Mouse (Mus musculus) macrophage (primary cell): ENCODE results near the gene Oser1. TPM values are rescaled to one million over a fixed set of nuclear protein-coding genes. Genes with fewer than 3 reads are reported as not detected.
A peak's percentile ranks its signal among the peaks of the same experiment; 100 is the strongest.

Experiments
- H3K27ac ChIP-seq: fragments of 350-480 bp; formaldehyde crosslinking; 2 replicates; pipeline ENCODE4 v1.9.0; 2021
- H3K36me3 ChIP-seq: fragments of 350-480 bp; formaldehyde crosslinking; 2 replicates; pipeline ENCODE4 v1.9.0; 2021; ENCODE audit errors: inconsistent target
- H3K4me3 ChIP-seq: fragments of 350-480 bp; formaldehyde crosslinking; 2 replicates; pipeline ENCODE4 v1.9.0; 2021; ENCODE audit errors: inconsistent target
- H3K79me2 ChIP-seq: fragments of 350-480 bp; formaldehyde crosslinking; 2 replicates; pipeline ENCODE4 v1.9.0; 2021; ENCODE audit errors: inconsistent target
- WGBS: methylation state at CpG from one replicate; pipeline ENCODE4 v1.1.7; 2026; ENCODE audit warnings: inconsistent platforms; ENCODE audit not compliant: missing documents; 5-methylcytosine and 5-hydroxymethylcytosine counted together
- polyA plus RNA-seq: library from polyadenylated mRNA; stranded (reverse); fragments of 250-400 nt; gene quantifications from 3 replicates; pipeline ENCODE4 v1.2.4, GENCODE M21; 2018; ENCODE audit warnings: inconsistent platforms

Gene Oser1
- polyA plus RNA-seq, 1 experiment from 2014 or later, result 55.1 TPM

DNA sequence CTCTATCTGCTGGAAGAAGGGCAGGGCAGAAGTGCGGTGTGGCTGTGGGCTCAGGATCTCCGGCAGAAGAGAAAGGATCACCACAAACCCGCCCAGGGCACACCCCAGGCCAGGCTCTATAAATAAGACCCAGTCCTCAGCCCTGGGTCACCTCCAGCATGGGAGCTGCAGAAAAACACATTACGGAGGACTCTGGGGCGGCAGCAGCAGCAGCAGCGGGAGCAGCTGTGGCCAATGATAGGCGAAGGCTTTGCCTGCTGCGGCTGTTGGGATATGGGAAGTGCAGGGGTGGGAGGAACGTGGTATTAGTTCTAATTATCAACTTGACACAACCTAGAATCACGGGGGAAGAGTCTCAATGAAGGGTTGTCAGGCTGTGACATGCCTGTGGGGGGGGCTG is 34.9 kb upstream of the Oser1 start:
- Histone ChIP-seq H3K4me3 (no peak overlapping the region), H3K36me3 (no peaks in the 10 kb centered on the region), H3K79me2 (no peaks in the 10 kb centered on the region), H3K27ac (no peak overlapping the region)
- WGBS, result 48% methylated on average over 10 of the region's 10 CpGs

DNA sequence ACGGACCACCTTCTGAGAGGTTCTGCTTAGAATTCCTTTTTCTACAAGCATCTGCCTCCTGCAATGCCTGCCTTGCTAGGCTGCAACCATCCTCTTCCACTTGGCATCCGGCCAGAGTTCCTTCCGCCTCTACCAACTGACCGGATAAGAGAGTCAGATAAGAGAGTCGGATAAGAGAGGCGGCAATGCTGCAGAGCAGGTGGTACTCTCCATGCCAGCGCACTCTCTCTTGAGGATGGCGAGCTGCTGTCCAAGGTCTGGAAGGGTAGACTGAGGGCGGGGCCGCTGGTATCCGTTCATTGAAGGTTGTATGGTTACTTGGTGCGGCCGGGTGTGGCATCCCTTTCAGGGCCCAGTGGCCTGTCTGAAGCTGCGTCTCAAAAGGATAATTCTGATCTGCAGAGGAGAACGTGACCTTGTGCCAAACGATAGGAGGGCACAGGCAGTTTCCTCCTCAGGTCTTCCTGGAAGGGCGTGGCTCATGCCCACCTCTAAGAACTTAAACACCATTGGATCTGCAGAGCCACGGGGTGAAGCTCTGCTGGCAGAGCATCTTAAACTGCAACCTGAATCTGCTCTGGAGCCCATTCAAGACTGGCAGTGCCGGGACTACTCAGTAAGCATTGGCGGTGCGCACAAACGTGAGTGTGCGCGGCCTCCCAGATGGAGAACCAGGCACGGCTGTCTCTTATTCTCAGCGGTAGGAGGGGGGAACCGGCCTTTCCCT is 34.2 kb upstream of the Oser1 start:
- WGBS, result 33% methylated on average over 27 of the region's 27 CpGs
- no peaks in the 10 kb centered on the region for H3K36me3 ChIP-seq
- no peak overlapping the region for H3K4me3 ChIP-seq
- no peaks in the 10 kb centered on the region for H3K79me2 ChIP-seq
- H3K27ac ChIP-seq, result no peak overlapping the region

DNA sequence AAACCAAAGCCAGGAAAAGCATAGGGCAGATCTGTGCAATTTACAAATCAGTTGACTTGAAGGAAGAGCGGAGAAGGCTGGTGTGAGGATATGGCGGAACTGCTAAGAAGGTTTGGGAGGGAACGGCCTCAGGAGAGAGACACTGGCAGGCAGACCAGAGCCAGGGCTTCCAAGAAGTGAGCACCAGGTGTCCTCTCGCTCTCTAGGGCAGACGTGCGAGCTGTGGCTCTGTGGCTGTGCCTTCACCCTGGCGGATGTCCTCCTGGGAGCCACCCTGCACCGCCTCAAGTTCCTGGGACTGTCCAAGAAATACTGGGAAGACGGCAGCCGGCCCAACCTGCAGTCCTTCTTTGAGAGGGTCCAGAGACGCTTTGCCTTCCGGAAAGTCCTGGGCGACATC is 28.9 kb upstream of the Oser1 start:
- H3K79me2 ChIP-seq, result no peaks in the 10 kb centered on the region
- no peaks in the 10 kb centered on the region for H3K36me3 ChIP-seq
- no peak overlapping the region for H3K4me3 ChIP-seq
- H3K27ac ChIP-seq, result no peak overlapping the region
- WGBS, result 91% methylated on average over 13 of the region's 13 CpGs

DNA sequence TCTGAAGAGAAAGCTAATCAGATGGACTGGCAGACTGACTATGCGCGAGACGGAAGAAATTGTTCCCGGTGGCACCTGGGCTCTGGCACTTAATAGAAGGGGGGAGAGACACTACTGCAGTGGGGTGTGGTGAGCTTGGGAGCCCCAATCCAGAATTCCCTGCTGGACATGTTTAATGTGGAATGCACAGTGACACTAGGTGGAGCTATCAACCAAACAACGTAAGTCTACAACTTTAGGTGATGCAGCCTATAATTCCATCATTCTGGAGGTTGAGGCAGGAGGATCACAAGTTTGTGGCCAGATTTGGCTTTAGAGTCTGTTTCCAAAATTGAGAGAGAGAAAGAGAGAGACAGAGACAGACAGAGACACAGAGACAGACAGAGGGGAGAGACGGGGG is 28.2 kb upstream of the Oser1 start:
- H3K36me3 ChIP-seq, result no peaks in the 10 kb centered on the region
- no peak overlapping the region for H3K4me3 ChIP-seq
- WGBS, result 89% methylated on average over 6 of the region's 6 CpGs
- no peak overlapping the region for H3K27ac ChIP-seq
- no peaks in the 10 kb centered on the region for H3K79me2 ChIP-seq

DNA sequence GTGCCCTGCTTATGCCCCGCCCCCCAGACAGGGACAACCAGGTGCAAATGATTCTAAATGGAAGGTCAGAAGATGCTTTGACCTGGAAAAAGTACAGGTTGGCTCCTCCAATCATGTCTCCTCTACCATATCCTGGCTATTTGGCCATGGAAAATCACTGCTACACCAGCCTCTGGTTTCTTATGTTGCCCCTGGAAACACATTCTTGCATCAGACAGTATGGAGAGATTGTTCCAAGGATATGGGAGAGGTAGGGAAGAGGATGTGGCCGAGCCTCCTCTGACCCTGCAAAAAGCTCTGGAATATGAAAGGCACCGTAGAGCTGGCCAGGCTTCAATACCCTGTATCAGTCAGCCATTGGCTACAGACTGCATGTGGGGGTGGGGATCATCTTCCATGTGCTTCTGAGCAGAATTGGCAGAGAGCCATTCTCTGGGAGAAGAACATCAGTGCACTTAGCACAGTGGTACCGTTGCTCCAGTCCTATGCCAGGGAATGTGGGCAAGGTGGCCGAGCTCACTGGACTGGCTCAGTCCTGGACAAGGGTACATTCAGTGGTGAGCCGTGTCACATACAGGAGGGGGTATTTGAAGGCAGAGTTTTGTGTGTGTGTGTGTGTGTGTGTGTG is 26.3 kb upstream of the Oser1 start:
- WGBS, result 75% methylated on average over 4 of the region's 6 CpGs
- no peaks in the 10 kb centered on the region for H3K36me3 ChIP-seq
- H3K4me3 ChIP-seq, result no peak overlapping the region
- no peak overlapping the region for H3K27ac ChIP-seq
- H3K79me2 ChIP-seq, result no peaks in the 10 kb centered on the region

DNA sequence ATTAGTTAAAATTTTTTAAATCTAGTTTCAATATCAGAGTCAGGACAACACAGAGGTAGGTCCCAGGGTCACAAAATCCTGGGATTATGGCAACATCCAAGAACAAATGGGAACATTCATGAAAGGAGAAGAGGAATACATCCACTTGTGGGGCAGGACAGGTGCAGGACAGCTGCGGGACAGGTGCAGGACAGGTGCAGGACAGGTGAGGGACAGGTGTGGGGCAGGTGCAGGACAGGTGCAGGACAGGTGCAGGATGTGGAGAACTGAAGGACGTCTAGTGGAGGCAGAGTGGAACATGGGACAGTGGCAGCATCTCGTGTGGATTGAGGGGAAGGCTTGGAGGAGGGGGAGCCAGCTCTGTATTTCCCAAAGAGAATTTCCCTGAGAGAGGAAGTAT is 24.8 kb upstream of the Oser1 start:
- 69% methylated on average over 3 of the region's 3 CpGs for WGBS
- no peak overlapping the region for H3K27ac ChIP-seq
- no peaks in the 10 kb centered on the region for H3K79me2 ChIP-seq
- H3K36me3 ChIP-seq, result no peaks in the 10 kb centered on the region
- no peak overlapping the region for H3K4me3 ChIP-seq

DNA sequence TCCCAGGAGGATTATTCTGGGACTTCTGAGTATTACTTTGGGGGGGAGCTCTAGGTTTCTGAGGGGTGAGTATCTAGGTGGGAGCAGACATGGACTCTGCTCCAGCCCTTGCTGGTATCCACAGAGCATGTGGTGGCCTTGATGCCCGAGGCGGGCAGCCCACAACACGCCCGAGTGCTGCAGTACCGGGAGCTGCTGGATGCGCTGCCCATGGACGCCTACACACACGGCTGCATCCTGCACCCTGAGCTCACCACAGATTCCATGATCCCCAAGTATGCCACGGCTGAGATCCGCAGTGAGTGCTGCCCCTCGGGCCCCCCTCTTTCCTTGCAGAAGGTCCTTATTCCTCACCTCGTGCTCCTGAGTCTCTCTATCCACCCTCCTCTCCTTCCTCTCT is 22.9 kb upstream of the Oser1 start:
- WGBS, result 71% methylated on average over 11 of the region's 12 CpGs
- no peak overlapping the region for H3K27ac ChIP-seq
- H3K79me2 ChIP-seq, result no peaks in the 10 kb centered on the region
- no peak overlapping the region for H3K4me3 ChIP-seq
- H3K36me3 ChIP-seq, result no peaks in the 10 kb centered on the region

DNA sequence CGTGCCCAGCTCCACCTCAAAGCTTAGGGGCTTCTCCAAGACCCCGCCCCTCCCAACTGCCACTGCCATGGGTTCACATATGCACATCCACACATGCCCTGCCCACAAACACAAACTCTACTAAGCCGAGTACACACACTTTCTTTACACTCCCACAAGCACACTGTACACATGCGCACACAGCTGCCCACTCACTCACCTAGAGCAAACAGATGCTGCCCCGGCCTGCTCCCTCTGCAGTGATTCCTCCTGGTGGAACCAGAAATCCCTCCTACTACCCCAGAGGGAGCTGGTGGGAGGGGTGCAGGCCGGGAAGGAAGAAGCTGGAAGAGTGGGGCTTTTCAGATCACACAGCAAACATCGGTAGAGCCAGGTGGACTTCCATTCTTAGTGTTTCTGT is 19.5 kb upstream of the Oser1 start:
- Histone ChIP-seq H3K79me2 (no peaks in the 10 kb centered on the region), H3K4me3 (no peak overlapping the region), H3K27ac (no peak overlapping the region), H3K36me3 (no peaks in the 10 kb centered on the region)
- 76% methylated on average over 7 of the region's 7 CpGs for WGBS

DNA sequence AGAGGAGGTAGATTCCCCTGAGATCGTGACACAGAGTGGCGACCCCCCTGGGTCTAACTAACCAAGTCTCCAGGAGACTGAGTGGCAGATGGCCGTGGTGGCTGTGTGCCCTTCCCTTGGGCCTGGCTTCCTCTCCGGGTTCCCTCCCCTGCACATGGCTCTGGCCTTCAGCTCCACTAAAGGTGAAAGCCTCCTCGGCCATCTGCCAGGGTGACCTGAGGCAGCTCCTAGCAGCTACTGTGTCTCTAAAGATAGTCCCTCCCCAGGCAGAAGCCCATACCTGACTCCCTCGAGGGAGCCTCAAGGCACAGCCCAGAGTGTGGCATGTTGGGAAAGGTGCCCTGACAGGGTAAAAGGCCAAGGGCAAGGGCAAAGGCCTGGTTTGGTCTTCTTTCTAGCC is 19.0 kb upstream of the Oser1 start:
- H3K4me3 ChIP-seq, result no peak overlapping the region
- no peaks in the 10 kb centered on the region for H3K36me3 ChIP-seq
- H3K27ac ChIP-seq, result no peak overlapping the region
- H3K79me2 ChIP-seq, result no peaks in the 10 kb centered on the region
- WGBS, result 61% methylated on average over 6 of the region's 6 CpGs

DNA sequence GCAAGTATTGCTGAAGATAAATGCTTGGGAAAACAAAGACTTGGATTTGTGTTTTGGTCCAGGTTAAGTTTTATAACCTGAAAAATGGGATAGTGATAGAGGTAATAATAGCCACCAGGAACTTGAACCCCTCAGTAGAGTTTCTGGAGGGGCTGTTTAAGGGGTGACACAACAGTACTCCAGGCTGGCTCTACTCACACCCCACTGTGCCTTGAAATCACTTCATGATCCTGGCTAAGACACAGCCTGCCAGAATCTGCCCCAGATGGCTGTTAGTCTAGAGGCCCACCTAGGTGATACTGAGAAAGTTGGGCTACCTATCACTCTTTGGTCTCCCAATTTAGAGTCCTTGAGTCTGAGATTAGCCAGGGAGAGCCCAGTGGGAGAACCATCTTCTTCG is 15.0 kb upstream of the Oser1 start:
- Histone ChIP-seq H3K79me2 (no peaks in the 10 kb centered on the region), H3K4me3 (no peak overlapping the region), H3K27ac (no peak overlapping the region), H3K36me3 (no peaks in the 10 kb centered on the region)
- 80% methylated on average over 1 of the region's 1 CpGs for WGBS

DNA sequence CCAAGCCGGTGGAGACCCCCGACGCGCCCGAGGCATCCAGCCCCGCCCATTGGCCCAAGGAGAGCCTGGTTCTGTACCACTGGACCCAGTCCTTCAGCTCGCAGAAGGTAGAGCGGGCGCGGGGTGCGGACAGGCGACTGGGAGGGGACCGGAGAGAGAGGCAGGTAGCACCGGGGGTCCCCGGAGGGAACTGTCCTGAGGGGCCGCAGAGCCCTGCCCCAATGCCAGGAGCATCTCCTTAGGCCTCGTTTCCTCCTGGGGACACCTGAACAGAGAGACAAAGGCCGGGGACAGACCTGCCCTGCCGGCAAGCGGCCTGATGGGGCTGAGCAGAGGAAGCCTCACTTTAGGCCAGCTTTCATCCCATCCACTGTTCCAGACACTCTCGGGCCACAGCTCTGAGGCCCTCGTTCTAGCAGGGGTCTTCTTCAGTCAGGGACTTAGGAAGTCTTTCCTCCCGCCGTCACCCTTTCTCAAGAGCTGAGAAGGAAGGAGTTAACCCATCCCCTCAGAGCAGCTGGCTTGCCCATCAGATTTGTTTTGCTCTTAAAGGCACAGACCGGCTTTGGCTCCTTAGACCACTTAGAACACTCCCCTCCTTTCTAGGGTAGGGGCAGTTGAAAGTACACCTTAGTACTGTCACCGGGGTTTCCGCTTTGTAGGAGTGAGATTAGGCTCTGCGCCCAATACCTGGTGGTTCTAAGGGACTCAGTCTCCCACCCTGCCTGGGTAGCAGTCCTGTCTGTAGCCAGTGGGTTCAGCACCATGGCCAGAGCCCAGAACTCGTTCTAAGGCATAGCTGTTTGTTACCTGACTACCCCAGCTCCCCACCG is 14.3 kb upstream of the Oser1 start:
- H3K27ac ChIP-seq, result no peak overlapping the region
- 7% methylated on average over 30 of the region's 30 CpGs for WGBS
- H3K36me3 ChIP-seq, result no peaks in the 10 kb centered on the region
- no peaks in the 10 kb centered on the region for H3K79me2 ChIP-seq
- no peak overlapping the region for H3K4me3 ChIP-seq

DNA sequence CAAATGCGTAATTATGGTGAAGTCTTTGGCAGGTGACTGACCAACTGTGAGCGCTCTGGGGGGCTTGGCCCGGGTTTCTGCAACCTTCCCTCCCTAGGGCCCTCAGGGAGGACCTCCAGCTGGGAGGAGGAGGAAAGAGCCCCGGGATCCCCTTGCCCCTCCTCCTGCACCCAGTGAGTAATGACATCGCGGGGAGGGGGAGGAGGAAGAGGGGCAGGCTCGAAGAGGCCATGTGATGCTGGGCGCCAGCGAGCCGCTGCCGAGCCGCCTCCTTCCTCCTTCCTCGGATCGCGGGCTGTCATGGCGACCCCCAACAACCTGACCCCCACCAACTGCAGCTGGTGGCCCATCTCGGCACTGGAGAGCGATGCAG is 13.7 kb upstream of the Oser1 start, which contains the start of gene Gdap1l1:
Gdap1l1 (plus strand) TSS at position 231 of the 373 bp plus-strand sequence.
- 4% methylated on average over 17 of the region's 18 CpGs for WGBS
- no peak within 1 kb of the TSS for H3K27ac ChIP-seq
- H3K79me2 ChIP-seq, result no peaks in the 10 kb centered on the region
- H3K4me3 ChIP-seq, result no peak within 1 kb of the TSS
- no peaks in the 10 kb centered on the region for H3K36me3 ChIP-seq

DNA sequence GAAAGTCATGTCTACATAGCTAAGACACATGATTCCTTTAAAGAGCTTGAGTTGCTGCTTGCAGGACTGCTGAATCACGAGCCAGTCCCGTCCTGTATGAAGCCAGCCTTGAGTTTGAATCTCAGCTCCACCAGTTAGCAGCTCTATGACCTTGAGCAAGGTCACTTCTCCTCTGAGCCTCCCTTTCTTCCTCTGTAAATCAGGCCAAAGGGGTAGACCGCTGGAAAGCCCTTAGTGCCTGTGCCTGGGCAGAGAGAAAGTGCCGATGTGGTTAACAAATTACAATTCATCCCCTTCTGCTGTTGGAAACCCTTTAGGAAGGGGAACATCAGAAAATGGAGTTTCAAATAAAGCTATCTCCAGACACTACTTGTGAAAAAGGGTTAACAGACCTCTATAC is 13.3 kb upstream of the Oser1 start:
- Histone ChIP-seq H3K4me3 (no peak overlapping the region), H3K36me3 (no peaks in the 10 kb centered on the region), H3K27ac (no peak overlapping the region), H3K79me2 (no peaks in the 10 kb centered on the region)
- WGBS, result 50% methylated on average over 4 of the region's 4 CpGs

DNA sequence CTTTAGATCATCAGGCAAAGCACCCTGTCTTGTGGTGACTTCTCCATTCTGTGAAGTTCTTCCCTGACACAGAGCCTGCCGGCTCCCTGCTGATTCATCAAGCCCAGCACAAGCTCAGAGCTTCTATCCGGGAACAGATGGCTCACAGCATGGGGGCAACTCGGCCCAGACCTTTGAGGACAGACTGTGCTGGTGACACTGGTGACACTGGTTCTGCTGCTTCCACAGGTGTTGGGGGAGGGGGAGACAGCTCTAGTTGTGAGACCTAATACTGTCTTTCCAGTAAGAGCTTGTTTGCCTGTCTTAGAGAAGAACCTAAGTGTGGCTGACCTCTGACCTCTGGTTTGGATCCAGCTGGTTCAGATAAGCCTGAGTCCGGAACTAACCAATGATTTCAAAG is 9.5 kb upstream of the Oser1 start:
- Histone ChIP-seq H3K36me3 (no peaks in the 10 kb centered on the region), H3K79me2 (no peaks in the 10 kb centered on the region), H3K4me3 (no peak overlapping the region), H3K27ac (peak overlapping the region; percentile 0; the same call in 1 of the 2 replicates)
- 27% methylated on average over 4 of the region's 4 CpGs for WGBS

DNA sequence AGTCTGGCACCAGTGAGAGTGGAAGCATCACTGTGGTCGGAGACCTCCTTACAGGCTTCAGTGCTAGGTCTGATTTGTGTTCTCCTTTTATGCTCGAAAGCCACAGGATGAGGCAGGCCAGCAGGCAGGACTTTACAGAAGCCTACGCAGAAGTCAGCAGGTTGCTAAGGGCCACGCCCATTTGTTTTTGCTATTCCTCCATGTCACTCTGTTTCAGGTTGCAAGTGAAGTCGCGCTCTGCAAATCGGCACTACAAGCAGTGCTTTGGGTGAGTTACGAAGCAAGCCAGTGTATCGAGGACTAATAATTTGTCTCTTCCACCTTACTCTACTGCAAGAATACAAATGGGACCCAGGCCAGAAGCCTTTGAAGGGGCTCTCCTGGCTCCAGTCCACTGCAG is 6.8 kb upstream of the Oser1 start:
- Histone ChIP-seq H3K36me3 (no peaks in the 10 kb centered on the region), H3K27ac (no peak overlapping the region), H3K4me3 (no peak overlapping the region), H3K79me2 (no peaks in the 10 kb centered on the region)
- 88% methylated on average over 8 of the region's 9 CpGs for WGBS
